Mouse (Mus musculus) thymus, postnatal 14 days (tissue): ENCODE results near the gene Stxbp6.
A peak's percentile ranks its signal among the peaks of the same experiment; 100 is the strongest.
"Not testable (repeated sequence)": the region's sequence is repeated elsewhere in the genome, so short reads cannot be mapped to it uniquely, and the experiment has no call there.

ENCODE experiments used
- DNase-seq: peaks from one replicate; pipeline ENCODE4 v3.0.0; 2021

The Stxbp6 gene

DNA sequence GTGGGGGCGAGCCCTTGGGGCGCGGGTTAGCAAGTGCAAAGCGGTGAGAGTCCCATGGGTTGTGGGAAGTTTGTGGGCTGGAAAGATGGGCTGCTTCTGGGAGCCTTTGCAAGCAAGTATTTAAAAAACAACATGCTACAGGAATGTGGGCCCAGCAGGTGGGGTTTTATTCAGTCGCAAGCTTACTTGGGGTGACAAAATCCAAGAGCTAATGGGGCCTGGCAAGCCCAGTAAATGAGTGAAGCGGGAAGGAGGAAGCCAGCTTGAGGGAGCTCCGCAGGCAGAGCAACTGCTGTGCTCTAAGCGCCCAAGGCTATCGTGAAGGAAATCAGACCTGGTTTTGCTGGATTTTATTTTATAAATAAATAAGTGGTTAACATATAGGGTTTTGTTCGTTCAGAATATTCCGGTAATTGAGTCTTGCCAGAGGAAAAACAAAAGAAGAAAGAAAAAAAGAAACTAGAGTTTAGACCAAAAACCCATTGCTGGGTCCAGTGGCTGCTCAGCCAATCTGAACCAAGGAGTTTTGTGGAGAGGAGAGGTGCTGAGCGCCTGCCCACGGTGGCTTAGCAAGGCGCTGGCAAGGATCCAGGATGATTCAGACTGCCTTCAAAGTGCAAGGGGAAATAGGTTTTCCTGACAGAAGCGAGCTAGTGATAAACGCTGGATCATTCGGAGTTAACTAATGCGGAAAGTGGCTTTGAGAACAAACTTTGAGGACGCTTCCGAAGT is at the start of gene Stxbp6:
Gene Stxbp6 (minus strand): TSS at position 99 of the 732 bp plus-strand sequence.
- no peak for DNase-seq

DNA sequence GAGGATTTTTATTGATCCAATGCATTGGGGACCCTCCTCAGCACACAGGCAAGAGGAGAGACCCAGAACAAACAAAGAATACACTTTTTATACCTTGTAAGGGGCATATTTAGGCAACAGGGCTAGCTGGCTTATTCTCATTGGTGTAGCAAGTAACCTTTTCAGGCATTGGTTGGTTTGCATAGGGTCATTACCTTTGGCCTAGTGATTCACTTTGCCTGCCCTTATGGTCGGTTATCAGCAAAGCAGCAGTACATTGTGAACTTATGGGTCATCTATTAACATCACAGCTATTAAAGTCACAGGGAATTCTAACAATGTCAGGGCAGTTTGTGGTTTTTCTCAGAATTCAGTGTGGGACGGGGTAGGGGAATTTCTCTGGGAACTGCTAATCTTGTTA is 28.4 kb upstream of the Stxbp6 start:
- DNase-seq = not testable (repeated sequence)

DNA sequence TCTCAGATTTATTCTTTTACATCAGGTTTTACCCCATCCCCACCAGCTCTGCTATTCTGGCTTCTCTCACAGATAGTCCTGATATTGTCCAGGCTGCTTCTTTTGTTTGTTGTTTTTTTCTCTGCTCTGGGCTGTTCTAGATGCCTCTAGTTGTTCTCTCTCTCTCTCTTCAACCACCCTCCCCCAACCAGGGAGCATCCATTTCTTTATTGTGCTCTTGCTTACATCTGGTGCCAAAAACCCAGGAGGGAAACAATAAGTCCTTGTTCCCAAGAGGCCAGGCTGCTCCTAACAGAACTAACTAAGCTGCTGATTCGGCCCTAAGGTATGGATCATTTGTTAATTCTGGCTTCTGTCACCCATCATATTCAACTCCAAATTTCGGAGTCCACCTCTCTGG is 19.2 kb upstream of the Stxbp6 start:
- DNase-seq = no peak

- no peak for DNase-seq
Observed at GRCm38 (mm10) chr12:45092444-45092843, 17.9 kb upstream of the Stxbp6 start.

DNA sequence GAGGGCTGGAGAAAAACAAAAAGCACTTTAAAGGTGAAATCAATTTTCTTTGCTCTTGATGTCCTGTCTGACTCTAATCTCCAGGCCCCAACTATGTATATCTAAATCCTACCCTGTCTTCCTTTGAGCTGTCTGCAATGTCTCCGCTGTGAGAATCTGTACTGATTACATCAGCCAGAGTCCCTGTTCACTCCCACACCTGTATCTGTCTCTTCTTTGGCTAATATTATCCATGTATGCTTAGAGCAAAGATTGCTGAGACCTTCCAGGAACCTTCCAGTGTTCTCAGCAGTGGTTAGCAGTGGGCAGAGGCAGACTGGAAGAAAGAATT is 8.6 kb upstream of the Stxbp6 start:
- no peak for DNase-seq

GRCm38 (mm10) chr12:45082379-45083144 is 8.1 kb upstream of the Stxbp6 start:
- no peak for DNase-seq

GRCm38 (mm10) chr12:45081617-45082016 is 7.1 kb upstream of the Stxbp6 start:
- DNase-seq = no peak

- no peak for DNase-seq
Observed at GRCm38 (mm10) chr12:45080753-45081122, 6.2 kb upstream of the Stxbp6 start.

DNA sequence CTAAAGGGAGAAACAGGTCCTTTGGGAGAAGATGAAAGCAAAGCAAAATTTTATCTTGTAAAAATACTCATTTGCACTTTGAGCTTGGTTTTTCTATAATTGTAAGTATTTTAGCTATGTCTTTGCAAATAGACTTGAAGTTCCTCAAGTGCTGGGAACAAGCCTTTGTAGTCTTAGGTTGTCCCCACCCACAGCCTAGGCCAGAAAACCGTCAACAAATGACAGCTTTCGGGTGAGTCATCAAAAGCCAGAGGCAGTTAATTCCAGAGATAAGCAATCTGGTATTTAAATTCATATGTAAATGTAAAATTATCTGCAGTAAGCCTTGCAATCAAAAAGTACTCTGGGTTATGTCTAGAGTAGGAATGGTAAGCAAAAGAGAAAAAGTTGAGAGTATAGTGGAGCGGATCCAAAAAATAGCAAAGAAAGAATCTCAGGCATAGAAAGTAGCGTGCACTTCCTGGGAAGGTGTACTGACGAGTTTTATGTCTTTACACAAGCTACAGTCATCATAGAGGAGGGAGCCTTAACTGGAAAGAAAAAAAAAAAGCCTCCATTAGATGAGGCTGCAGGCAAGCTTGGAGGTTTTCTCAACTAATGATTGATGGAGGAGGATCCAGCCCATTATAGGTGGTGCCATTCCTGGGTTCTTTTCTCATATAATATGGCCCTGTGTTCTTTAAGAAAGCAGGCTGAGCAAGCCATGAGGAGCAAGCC is 5.7 kb upstream of the Stxbp6 start:
- no peak for DNase-seq

GRCm38 (mm10) chr12:45075631-45076030 is 1.1 kb upstream of the Stxbp6 start:
- no peak for DNase-seq

DNA sequence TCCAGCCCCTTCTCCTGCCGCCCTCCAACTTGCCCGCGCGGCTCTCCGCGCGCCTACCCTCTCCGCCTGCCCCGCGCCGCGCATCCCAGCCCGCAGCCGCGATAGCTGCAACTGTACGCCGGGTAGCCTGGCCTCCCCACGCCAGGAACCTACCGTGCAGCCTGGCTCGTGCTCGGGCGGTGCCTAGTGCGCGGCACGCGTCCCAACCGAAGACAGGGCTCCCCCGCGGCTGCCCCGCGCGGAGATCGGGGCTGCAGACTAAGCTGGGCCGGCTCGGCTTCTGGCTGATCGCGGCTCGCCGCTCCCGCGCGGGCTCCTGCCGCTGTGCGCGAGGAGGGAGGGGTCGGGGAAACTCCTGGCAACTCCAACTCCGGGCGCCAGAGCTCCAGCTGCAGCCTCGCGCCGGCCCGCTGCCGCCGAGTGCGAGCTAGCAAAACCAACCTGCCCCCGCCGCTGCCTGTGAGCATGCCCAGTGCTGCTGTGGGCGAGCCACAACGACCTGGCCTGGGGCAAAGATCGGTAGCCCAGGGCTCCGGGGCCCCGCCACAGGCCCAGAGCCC is 387 bp downstream of the Stxbp6 start:
- peak; percentile 4 for DNase-seq

DNA sequence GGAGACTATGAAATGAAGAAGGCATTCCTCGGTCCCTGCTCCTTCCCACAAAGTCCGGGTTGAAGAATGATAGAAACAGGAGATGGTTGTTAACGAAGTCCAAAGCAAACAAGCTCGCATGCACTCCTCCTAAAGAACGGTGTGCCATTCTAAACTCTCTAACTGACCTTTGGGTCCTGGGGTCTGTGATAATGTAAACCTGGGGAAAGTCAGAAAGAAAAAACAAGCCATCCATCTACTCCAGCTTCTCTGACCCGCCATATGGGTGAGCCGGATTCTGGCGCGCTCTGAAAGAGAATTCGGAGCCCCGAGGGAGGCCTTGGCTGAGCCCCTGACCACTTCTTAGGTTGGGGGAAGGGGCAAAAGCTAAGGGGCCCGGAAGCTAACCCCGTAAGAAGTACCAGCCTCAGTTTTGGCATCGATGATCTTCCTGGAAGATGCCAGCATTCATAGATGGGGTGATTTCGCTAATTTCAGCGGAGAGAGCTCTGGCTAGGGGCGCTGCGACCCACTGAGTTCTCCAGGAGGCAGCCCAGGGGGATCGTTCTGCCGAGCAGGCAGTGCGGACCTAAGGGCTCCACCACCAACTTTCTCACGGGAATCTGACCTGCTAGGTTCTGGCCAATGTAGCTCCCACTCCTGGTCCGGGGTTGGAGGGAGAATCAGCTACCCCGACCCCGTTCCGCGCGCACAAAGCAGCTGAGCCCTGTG is 1.0 kb downstream of the Stxbp6 start:
- no peak for DNase-seq

GRCm38 (mm10) chr12:45072185-45072584 is 2.3 kb downstream of the Stxbp6 start:
- DNase-seq = no peak

- no peak for DNase-seq
Observed at GRCm38 (mm10) chr12:45070186-45070585, 4.3 kb downstream of the Stxbp6 start.

DNA sequence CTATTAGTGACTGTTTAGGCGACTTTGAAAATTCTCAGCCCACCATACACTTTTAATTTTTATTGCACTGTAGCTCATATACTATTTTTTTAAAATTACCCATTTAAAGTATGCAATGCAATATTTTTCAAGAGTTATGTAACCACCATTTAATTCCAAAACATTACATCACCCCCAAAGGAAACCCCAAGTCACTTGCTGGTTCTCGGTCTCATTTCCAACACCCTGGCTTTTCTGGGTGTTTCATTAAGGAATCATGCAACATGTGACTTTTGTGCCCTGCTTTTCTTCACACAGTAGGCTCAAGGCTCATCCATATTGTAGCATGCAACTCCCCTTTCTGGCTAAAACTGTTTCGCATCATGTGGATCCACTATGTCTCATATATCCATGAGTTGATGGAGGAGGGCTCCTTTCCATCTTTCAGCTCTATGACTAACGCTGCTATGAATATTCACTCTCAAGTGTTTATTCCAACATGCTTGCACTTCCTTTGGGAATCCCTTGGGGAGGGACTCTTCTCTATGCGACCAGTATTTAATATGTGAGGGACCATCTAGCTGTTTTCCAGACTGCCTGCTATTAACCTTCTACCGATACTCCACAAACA is 6.3 kb downstream of the Stxbp6 start:
- no peak for DNase-seq

GRCm38 (mm10) chr12:45067686-45068085 is 6.8 kb downstream of the Stxbp6 start:
- DNase-seq = no peak

- DNase-seq = no peak
Observed at GRCm38 (mm10) chr12:45067047-45067685, 7.3 kb downstream of the Stxbp6 start.

DNA sequence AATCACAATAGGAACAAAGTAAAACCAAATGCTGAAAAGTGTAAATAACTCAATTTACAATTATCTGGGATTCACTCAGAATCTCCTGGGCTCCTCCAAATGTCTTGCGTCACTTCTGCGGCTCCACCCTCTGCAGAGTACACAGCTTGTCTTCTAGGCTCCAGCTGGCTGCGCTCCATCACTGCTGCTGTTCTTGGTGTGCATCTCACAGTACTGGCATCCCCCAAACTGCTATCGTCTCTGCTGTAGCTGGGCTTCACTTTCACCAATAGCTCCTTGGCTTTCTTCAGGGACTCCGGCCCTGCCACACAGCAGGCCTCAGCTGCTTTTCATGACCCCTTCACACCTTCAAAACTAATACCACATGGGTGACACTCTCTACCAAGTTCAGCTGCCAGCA is 10.9 kb downstream of the Stxbp6 start:
- DNase-seq = no peak

DNA sequence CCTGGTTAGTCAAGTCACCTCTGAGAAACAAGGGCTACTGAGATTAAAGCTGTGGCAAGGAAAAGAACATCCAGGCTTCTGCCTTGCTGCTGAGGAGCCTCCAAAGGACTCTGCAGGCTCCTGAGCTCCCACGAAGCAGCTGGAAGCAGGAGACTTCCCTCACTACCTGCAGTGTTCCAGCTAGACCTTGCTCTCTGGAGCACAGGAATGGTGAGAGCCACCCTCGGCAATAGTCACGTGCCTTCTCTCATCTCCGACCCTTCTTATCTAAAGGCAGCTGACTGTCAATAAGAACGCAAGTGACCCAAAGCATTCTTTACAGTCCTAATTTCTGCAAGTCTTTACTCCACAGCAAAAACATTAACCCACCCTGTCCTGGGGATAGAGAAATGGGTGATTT is 13.2 kb downstream of the Stxbp6 start:
- no peak for DNase-seq

GRCm38 (mm10) chr12:45060804-45061203 is 13.7 kb downstream of the Stxbp6 start:
- DNase-seq = no peak

GRCm38 (mm10) chr12:45058007-45058406 is 16.5 kb downstream of the Stxbp6 start:
- no peak for DNase-seq

DNA sequence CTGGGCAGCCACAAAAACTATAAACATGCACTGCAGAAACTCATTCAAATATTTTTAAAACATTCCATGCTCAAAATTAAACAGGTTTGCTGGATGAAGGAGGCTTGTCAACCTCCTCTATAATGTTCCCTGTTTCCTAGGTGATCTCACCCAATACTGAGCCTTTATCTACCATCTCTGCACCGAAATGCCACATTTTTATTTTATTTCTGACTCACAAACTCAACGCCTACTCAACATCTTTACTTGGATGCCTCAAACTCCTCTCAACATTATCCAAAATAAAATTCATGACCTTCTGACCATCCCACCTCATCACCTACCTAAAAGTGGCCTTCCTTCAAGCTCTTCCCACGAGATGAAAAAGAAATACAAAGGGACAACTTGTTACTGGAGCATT is 18.1 kb downstream of the Stxbp6 start:
- DNase-seq = no peak
